Mouse (Mus musculus) midbrain, embryonic 12.5 days (tissue): ENCODE results near the gene Rasal2. TPM values are rescaled to one million over a fixed set of nuclear protein-coding genes. Genes with fewer than 3 reads are reported as not detected.

Experiments
- ATAC-seq: fragments of 200-750 bp; cut with Nextera tagmentation; 2 replicates; pipeline ENCODE4 v1.8.0; 2017; ENCODE audit warnings: low read depth, moderate TSS enrichment, moderate library complexity; ENCODE audit not compliant: low FRiP score
- H3K27ac ChIP-seq: fragments of 300-500 bp; sonication (generic); replicated peaks from 2 replicates; pipeline ENCODE4 v1.5.1; 2016; ENCODE audit warnings: mild to moderate bottlenecking
- H3K27me3 ChIP-seq: fragments of 300-500 bp; sonication (generic); 2 replicates; pipeline ENCODE4 v1.6.1; 2016; ENCODE audit warnings: mild to moderate bottlenecking
- H3K36me3 ChIP-seq: fragments of 300-500 bp; sonication (generic); 2 replicates; pipeline ENCODE4 v1.6.1; 2016
- H3K4me1 ChIP-seq: fragments of 300-500 bp; sonication (generic); 2 replicates; pipeline ENCODE4 v1.6.1; 2016
- H3K4me2 ChIP-seq: fragments of 300-500 bp; sonication (generic); replicated peaks from 2 replicates; pipeline ENCODE4 v1.6.1; 2016; ENCODE audit warnings: mild to moderate bottlenecking, moderate library complexity
- H3K4me3 ChIP-seq: fragments of 300-500 bp; sonication (generic); 2 replicates; pipeline ENCODE4 v1.5.1; 2016; ENCODE audit warnings: mild to moderate bottlenecking
- H3K9ac ChIP-seq: fragments of 300-500 bp; sonication (generic); replicated peaks from 2 replicates; pipeline ENCODE4 v1.6.1; 2016; ENCODE audit warnings: mild to moderate bottlenecking, moderate library complexity
- H3K9me3 ChIP-seq: fragments of 300-500 bp; sonication (generic); 2 replicates; pipeline ENCODE4 v1.6.1; 2016; ENCODE audit warnings: mild to moderate bottlenecking
- WGBS: fragments of 180-500 bp; shearing (Covaris S2); methylation state at CpG from one replicate; pipeline ENCODE4 v1.1.7; 2016; 5-methylcytosine and 5-hydroxymethylcytosine counted together
- polyA plus RNA-seq: library from polyadenylated mRNA; unstranded; fragments of >200 nt; fragmentation: Nextera tagmentation; extraction: Ambion mirVana; gene quantifications from 2 replicates; pipeline ENCODE4 v1.2.1, GENCODE M21; 2016

Gene Rasal2
- polyA plus RNA-seq: 36.4 and 43.7 TPM in 2 replicates

DNA sequence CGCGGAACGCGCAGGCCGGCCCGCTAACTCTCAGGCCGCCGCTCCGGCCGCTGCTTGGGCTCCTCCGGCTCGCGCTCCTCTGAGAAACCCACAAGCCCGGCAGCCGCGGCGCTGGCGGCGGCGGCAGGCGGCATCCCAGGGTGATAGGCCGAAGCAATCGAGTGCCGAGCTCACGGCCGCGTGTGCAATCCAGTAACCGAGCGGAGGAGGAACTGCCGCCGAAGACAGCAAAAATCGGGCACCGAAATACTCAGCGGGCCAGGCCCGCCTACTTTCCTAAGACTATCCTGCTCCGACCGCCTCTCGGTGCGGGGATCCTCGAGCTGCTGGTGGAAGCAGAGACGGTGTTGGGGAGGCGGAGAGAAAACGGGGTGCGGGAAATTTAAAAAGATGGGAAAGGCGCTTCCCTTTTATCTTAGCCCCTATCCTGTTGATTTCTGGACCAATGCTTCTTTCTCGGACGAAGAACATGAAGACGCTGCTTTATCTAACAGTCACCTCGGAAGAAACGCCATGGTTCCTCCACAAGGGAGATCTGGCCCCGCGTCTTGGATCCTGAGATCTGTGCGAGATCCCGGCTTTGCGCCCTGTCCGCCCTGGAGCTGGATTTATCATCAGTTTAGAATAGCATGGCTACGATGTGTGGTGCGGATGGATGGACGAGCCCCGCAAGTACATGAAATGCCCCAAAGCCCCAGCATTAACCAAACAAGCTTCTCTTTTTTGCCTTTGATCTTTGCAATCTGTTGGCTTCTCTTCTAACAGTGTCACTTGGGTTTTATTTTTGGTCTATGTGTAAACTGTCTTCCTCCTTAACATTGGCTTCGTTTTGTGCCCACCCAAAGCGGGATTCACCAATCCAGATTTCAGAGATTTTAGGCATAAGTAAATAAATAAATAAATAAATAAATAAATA lies at the start of gene Rasal2:
TSS of gene Rasal2 (minus strand) at position 142 of the 916 bp plus-strand sequence.
- ATAC-seq: peak; percentile 97
- Histone ChIP-seq H3K27me3 (no peaks in the 10 kb centered on the region), H3K9ac (peak within 1 kb of the TSS; percentile 87), H3K4me1 (peaks cover 23% of the 10 kb centered on the region), H3K36me3 (no peaks in the 10 kb centered on the region), H3K4me2 (peak within 1 kb of the TSS; percentile 70), H3K27ac (peak within 1 kb of the TSS; percentile 99), H3K9me3 (no peaks in the 10 kb centered on the region), H3K4me3 (peak within 1 kb of the TSS; percentile 98)
- WGBS: 1% methylated on average over 62 of the region's 62 CpGs

DNA sequence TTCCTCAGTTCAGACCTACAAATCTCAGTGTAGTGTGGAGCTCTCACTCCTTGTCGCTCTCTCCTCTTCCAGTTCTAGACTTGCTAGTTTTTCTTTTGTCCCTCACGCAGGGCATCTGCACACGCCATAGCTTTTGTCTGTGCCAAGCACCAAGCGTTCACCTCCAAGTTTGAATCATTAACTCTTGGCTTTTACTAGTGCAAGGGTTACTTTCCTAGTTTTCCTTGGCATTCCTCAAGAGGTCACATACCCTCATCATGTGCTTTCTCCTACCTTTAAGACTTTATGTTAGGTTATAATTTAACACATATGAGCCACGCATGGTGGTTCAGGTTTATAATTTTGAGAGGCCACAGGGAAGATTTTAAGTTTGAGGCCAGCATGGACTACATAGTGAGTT lies 48.9 kb upstream of the Rasal2 start:
- Histone ChIP-seq H3K9me3 (no peaks in the 10 kb centered on the region), H3K9ac (no peak overlapping the region), H3K4me3 (no peak overlapping the region), H3K36me3 (no peaks in the 10 kb centered on the region), H3K27me3 (peaks cover 5% of the 10 kb centered on the region; the same call in 1 of the 2 replicates), H3K4me2 (no peak overlapping the region), H3K27ac (no peak overlapping the region), H3K4me1 (peaks cover 18% of the 10 kb centered on the region)
- no peak for ATAC-seq
- 93% methylated on average over 5 of the region's 5 CpGs for WGBS

- H3K4me2 ChIP-seq: no peak overlapping the region
- no peak for ATAC-seq
- no peak overlapping the region for H3K27ac ChIP-seq
- no peak overlapping the region for H3K9ac ChIP-seq
- H3K36me3 ChIP-seq: no peaks in the 10 kb centered on the region
- 94% methylated on average over 5 of the region's 5 CpGs for WGBS
- H3K9me3 ChIP-seq: no peaks in the 10 kb centered on the region
- no peak overlapping the region for H3K4me3 ChIP-seq
- H3K27me3 ChIP-seq: peaks cover 6% of the 10 kb centered on the region; the same call in 1 of the 2 replicates
- H3K4me1 ChIP-seq: peaks cover 18% of the 10 kb centered on the region
These were observed 47.5 kb upstream of the Rasal2 start for GRCm38 (mm10) chr1:157459904-157460303.

DNA sequence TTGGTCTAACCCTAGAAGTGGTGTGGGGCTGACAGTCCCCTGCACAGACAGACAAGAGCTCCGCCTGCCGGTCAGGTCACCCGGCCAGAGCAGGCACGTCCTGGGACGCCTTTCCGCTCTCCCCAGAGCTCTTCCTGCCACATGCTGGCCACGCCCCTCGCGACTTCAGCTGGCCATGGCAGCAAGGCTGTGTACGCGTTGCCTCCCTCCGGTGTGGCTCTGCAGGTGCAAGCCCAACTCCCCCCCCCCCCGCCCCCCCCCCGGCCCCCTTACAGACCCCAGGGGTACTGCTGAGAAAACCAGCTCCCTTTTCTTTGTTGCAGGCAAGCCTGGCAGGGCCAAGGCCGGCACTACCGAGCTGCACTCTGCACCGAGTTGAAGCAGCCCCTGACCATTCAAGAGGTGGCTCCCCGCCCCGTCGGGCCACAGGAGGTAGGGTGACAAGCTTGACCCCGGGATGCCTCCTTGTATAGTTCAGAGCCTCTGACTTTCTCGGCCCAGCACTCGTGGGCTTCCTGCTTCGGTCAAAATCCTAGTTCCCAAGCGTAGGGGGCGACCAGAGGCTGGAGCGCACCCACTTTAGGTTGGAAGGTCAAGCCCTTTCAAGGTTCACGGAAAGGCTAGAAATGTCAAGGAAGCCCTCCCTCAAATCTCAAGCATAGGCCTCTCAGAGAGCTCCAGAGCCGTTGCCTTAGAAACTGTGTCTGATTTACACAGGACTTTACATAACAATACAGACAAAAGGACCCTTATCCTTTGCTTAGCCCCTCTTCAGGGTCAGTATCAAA lies 46.2 kb upstream of the Rasal2 start, which contains the start of gene Cryzl2:
TSS of gene Cryzl2 (plus strand) at position 157 of the 788 bp plus-strand sequence.
- H3K4me3 ChIP-seq: peak within 1 kb of the TSS; percentile 39
- peaks cover 20% of the 10 kb centered on the region for H3K4me1 ChIP-seq
- H3K36me3 ChIP-seq: no peaks in the 10 kb centered on the region
- H3K4me2 ChIP-seq: peak within 1 kb of the TSS; percentile 58
- H3K9me3 ChIP-seq: no peaks in the 10 kb centered on the region
- peaks cover 6% of the 10 kb centered on the region; the same call in 1 of the 2 replicates for H3K27me3 ChIP-seq
- peak within 1 kb of the TSS; percentile 73 for H3K27ac ChIP-seq
- 2% methylated on average over 27 of the region's 29 CpGs for WGBS
- peak within 1 kb of the TSS; percentile 49; the same call in 1 of the 2 replicates for H3K9ac ChIP-seq
- peak; percentile 84 for ATAC-seq

DNA sequence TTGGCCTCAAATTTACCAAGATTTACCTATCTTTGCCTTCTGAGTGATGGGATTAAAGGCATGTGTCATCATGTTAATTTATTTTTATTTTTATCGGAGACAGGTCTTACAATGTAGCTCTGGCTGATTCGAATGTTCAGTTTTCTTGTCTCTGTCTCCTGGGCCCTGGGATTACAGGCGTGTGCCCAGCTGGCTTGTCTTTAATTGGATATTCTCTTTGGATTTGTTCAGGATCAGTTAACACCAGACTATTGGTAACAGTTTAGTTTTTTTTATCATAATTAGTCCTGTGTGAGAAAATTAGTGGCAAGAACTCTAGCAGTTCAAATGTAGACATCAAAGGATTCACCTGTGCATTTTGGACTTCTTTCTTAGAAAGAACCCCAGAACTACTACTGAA lies 45.4 kb upstream of the Rasal2 start:
- WGBS: 49% methylated on average over 3 of the region's 3 CpGs
- ATAC-seq: no peak
- Histone ChIP-seq H3K4me1 (peaks cover 28% of the 10 kb centered on the region), H3K4me3 (no peak overlapping the region), H3K4me2 (peak overlapping the region; percentile 58), H3K27ac (no peak overlapping the region; the same call in 1 of the 2 replicates), H3K27me3 (peaks cover 6% of the 10 kb centered on the region; the same call in 1 of the 2 replicates), H3K36me3 (no peaks in the 10 kb centered on the region), H3K9me3 (no peaks in the 10 kb centered on the region), H3K9ac (no peak overlapping the region)

- H3K4me3 ChIP-seq: no peak overlapping the region
- H3K4me1 ChIP-seq: peaks cover 44% of the 10 kb centered on the region
- no peak overlapping the region for H3K4me2 ChIP-seq
- no peaks in the 10 kb centered on the region for H3K36me3 ChIP-seq
- H3K27me3 ChIP-seq: peaks cover 12% of the 10 kb centered on the region
- no peak overlapping the region for H3K9ac ChIP-seq
- H3K27ac ChIP-seq: no peak overlapping the region
- 80% methylated on average over 6 of the region's 6 CpGs for WGBS
- ATAC-seq: no peak
- no peaks in the 10 kb centered on the region for H3K9me3 ChIP-seq
These were observed 42.5 kb upstream of the Rasal2 start for GRCm38 (mm10) chr1:157454876-157455275.

- peak overlapping the region; percentile 32 for H3K27ac ChIP-seq
- no peak overlapping the region for H3K9ac ChIP-seq
- H3K36me3 ChIP-seq: no peaks in the 10 kb centered on the region
- H3K4me3 ChIP-seq: no peak overlapping the region
- peaks cover 24% of the 10 kb centered on the region for H3K27me3 ChIP-seq
- H3K4me2 ChIP-seq: no peak overlapping the region; the same call in 1 of the 2 replicates
- 27% methylated on average over 5 of the region's 5 CpGs for WGBS
- peaks cover 46% of the 10 kb centered on the region for H3K4me1 ChIP-seq
- peak; percentile 69 for ATAC-seq
- H3K9me3 ChIP-seq: no peaks in the 10 kb centered on the region
These were observed 40.6 kb upstream of the Rasal2 start for GRCm38 (mm10) chr1:157452759-157453549.

DNA sequence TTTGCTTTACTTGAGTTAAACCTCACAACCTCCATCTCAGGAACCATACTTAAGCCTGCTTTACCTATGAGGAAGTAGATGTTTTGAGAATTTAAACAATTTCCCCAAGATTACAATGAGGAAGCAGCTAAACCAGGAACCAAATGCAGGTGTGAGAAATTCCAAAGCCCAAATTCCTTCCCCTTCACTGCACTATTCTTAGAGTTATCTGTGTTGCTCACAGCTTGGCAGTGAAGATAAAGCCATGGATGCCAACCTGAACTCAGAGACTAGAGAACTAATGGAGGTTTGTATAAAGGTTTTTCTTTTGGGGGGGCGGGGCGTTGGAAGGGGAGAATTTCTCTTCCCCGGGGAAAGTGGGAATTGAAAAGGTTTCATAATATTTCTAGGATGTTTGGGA lies 39.9 kb upstream of the Rasal2 start:
- WGBS: 86% methylated on average over 3 of the region's 3 CpGs

DNA sequence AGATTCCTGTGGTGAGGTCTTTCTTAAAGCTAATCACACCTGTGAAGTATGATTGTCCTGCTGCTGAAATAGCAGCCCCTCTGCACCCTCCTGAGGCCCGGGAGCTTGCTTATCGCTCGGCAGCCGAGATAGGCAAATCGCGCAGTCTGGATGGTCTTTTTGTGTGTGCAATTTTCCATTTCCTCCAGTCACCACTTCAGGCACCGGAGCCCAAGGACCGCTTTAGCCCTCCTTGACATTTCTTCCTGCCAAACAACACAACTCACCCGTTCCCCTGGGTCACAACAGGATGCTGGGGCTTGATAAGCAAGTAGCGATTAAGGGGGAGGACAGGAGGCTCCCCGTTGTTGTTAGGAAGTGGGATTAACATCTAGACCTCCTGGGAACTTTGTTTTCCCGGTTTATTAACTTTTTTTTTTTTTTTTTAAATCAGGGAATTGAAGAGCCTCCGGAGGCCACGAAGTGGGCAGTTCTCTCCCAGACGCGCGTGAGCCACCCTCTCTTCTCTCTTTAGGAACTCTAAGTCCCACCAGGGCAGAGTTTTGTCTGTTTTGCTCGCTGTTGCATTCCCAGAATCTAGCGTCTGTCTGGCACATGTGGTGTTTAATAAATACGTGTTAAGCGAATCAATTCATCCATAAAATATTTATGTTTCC lies 37.7 kb upstream of the Rasal2 start:
- Histone ChIP-seq H3K36me3 (no peaks in the 10 kb centered on the region), H3K27me3 (peaks cover 18% of the 10 kb centered on the region), H3K27ac (no peak overlapping the region), H3K9me3 (no peaks in the 10 kb centered on the region), H3K9ac (0 out of 2 replicates have a peak overlapping the region, but pooled peaks have one; percentile 21), H3K4me1 (peaks cover 58% of the 10 kb centered on the region), H3K4me3 (peak overlapping the region; percentile 24), H3K4me2 (peak overlapping the region; percentile 43)
- no peak for ATAC-seq
- under 1% methylated on average over 21 of the region's 21 CpGs for WGBS

More for the DNA sequence above, 39.9 kb upstream of the Rasal2 start:
- H3K27ac ChIP-seq: peak overlapping the region; percentile 32
- H3K4me3 ChIP-seq: no peak overlapping the region
- peaks cover 24% of the 10 kb centered on the region for H3K27me3 ChIP-seq
- no peaks in the 10 kb centered on the region for H3K36me3 ChIP-seq
- ATAC-seq: no peak
- H3K9ac ChIP-seq: no peak overlapping the region
- H3K4me1 ChIP-seq: peaks cover 48% of the 10 kb centered on the region
- no peaks in the 10 kb centered on the region for H3K9me3 ChIP-seq
- no peak overlapping the region for H3K4me2 ChIP-seq

GRCm38 (mm10) chr1:157449532-157449931 lies 37.1 kb upstream of the Rasal2 start:
- H3K27ac ChIP-seq: no peak overlapping the region
- H3K27me3 ChIP-seq: peaks cover 18% of the 10 kb centered on the region
- ATAC-seq: no peak
- H3K9me3 ChIP-seq: no peaks in the 10 kb centered on the region
- WGBS: 3% methylated on average over 10 of the region's 10 CpGs
- peaks cover 61% of the 10 kb centered on the region for H3K4me1 ChIP-seq
- H3K9ac ChIP-seq: 0 out of 2 replicates have a peak overlapping the region, but pooled peaks have one; percentile 21
- peak overlapping the region; percentile 24 for H3K4me3 ChIP-seq
- no peaks in the 10 kb centered on the region for H3K36me3 ChIP-seq
- peak overlapping the region; percentile 43 for H3K4me2 ChIP-seq

- H3K27me3 ChIP-seq: peaks cover 18% of the 10 kb centered on the region
- no peak for ATAC-seq
- peaks cover 68% of the 10 kb centered on the region for H3K4me1 ChIP-seq
- H3K36me3 ChIP-seq: no peaks in the 10 kb centered on the region
- no peak overlapping the region for H3K4me3 ChIP-seq
- WGBS: 68% methylated on average over 5 of the region's 5 CpGs
- no peak overlapping the region for H3K27ac ChIP-seq
- H3K9me3 ChIP-seq: no peaks in the 10 kb centered on the region
- no peak overlapping the region for H3K9ac ChIP-seq
- no peak overlapping the region for H3K4me2 ChIP-seq
These were observed 36.4 kb upstream of the Rasal2 start for GRCm38 (mm10) chr1:157448805-157449188.
